Mouse (Mus musculus): ENCODE measurements around the gene Ubqln4.

DNA sequence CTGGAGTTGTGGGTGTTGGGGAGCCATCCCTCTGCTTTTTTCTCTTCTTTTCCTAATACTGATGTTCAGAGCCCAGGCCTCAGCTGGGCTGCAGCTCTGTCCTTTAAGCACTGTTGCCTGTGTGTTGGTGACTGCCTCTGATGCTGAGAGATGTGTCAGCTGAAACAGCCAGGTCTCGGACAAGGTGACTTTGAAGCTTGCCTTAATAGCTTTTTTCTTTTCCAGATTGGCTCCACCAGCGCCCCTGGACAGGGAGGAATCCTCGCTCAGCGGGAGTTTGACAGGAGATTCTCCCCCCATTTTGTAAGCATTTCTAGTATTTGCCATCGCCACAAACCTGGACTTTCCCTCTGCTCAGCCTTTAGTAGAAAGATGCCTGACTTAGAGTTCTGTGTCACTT is 33.1 kb downstream of the Ubqln4 start:
- TF ChIP-seq CTCF (IDR thresholded peaks at IDR 0.05; ENCODE audit: control insufficient read depth, insufficient read depth, insufficient read length) = no peak
- TF ChIP-seq MYOD1 (IDR thresholded peaks at IDR 0.05; ENCODE audit: control insufficient read depth, insufficient read length, low read depth) = no peak

All from C2C12 (cell line).